Mouse (Mus musculus) hindbrain, postnatal 0 days (tissue): ENCODE measurements around the gene Iqsec2. TPM values are rescaled to one million over a fixed set of nuclear protein-coding genes. Genes with fewer than 3 reads are reported as not detected.
"Not testable (repeated sequence)": the region's sequence is repeated elsewhere in the genome, so short reads cannot be mapped to it uniquely, and the experiment has no call there.

Source experiments
- ATAC-seq: fragments of 200-750 bp; cut with Nextera tagmentation; 2 replicates; pipeline ENCODE4 v1.8.0; 2017; ENCODE audit warnings: mild to moderate bottlenecking, moderate TSS enrichment, moderate library complexity
- DNase-seq: peaks from one replicate; pipeline ENCODE4 v3.0.0-alpha.2; 2015; ENCODE audit warnings: low spot score
- H3K27ac ChIP-seq: fragments of 300-500 bp; sonication (generic); 2 replicates; pipeline ENCODE4 v1.5.1; 2014; ENCODE audit warnings: mild to moderate bottlenecking
- H3K27me3 ChIP-seq: fragments of 300-500 bp; sonication (generic); 2 replicates; pipeline ENCODE4 v1.6.1; 2014; ENCODE audit warnings: low read length, mixed read lengths; ENCODE audit not compliant: insufficient read depth
- H3K36me3 ChIP-seq: fragments of 300-500 bp; sonication (generic); 2 replicates; pipeline ENCODE4 v1.6.1; 2014; ENCODE audit warnings: low read length, mixed read lengths; ENCODE audit not compliant: insufficient read depth
- H3K4me1 ChIP-seq: fragments of 300-500 bp; sonication (generic); 2 replicates; pipeline ENCODE4 v1.6.1; 2014; ENCODE audit warnings: antibody characterized with exemption, low read length, mixed read lengths; ENCODE audit not compliant: insufficient read depth
- H3K4me2 ChIP-seq: fragments of 300-500 bp; sonication (generic); 2 replicates; pipeline ENCODE4 v1.6.1; 2014; ENCODE audit warnings: low read depth, mild to moderate bottlenecking, low read length, moderate library complexity, mixed read lengths
- H3K4me3 ChIP-seq: fragments of 300-500 bp; sonication (generic); 2 replicates; pipeline ENCODE4 v1.5.1; 2014; ENCODE audit warnings: low read length
- H3K9ac ChIP-seq: fragments of 300-500 bp; sonication (generic); replicated peaks from 2 replicates; pipeline ENCODE4 v1.6.1; 2014; ENCODE audit warnings: mild to moderate bottlenecking, low read length, moderate library complexity, mixed read lengths
- H3K9me3 ChIP-seq: fragments of 300-500 bp; sonication (generic); 2 replicates; pipeline ENCODE4 v1.6.1; 2016; ENCODE audit warnings: low read length, mixed read lengths
- CTCF ChIP-seq: IDR thresholded peaks from 2 replicates; pipeline ENCODE4 v1.5.1; 2016; ENCODE audit warnings: antibody characterized with exemption, control low read depth, low read depth
- WGBS: fragments of 180-500 bp; shearing (Covaris S2); extraction: QIAGEN DNeasy Blood & Tissue Kit; methylation state at CpG from one replicate; pipeline ENCODE4 v1.1.7; 2014; 5-methylcytosine and 5-hydroxymethylcytosine counted together
- polyA plus RNA-seq: library from polyadenylated mRNA; unstranded; fragments of >200 nt; fragmentation: Nextera tagmentation; extraction: Ambion mirVana; gene quantifications from 2 replicates; pipeline ENCODE4 v1.2.1, GENCODE M21; 2015
- total RNA-seq: library from RNA; depleted of rRNA; stranded (reverse); fragments of >200 nt; gene quantifications from 2 replicates; pipeline ENCODE4 v1.2.3, GENCODE M21; 2014; rRNA removed

Gene Iqsec2
- total and polyA plus RNA-seq, 2 experiments from 2014 or later, result 9.7 to 27.3 TPM

DNA sequence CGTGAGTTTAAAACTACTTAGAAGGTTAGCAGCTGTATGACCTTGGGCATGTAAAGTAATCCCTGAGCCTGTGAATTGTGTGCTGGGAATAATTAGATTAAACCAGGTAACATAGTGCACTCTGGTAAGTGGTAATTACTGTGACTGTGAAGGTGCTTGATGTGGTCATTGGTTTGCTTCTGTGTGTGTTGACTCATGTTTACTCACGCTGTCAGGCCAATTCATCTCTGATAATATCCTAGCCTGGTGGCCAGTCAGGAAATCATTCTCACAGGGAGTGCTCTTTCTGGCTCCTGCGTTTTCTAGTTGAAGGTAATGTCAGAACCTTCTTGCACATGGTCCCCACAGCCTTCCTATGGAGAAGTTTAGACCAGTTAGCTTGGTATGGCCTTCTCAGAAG, 90.1 kb downstream of the Iqsec2 start:
- no peak overlapping the region for H3K27ac ChIP-seq
- no peaks in the 10 kb centered on the region for H3K27me3 ChIP-seq
- no peak for DNase-seq
- WGBS, result 31% methylated on average over 3 of the region's 3 CpGs
- no peaks in the 10 kb centered on the region for H3K9me3 ChIP-seq
- H3K4me3 ChIP-seq, result peak overlapping the region; percentile 93
- peaks cover 4% of the 10 kb centered on the region; the same call in 1 of the 2 replicates for H3K36me3 ChIP-seq
- peak overlapping the region; percentile 92 for H3K9ac ChIP-seq
- H3K4me2 ChIP-seq, result peak overlapping the region; percentile 77
- no peak for ATAC-seq
- no peak for TF ChIP-seq CTCF
- H3K4me1 ChIP-seq, result peaks cover 4% of the 10 kb centered on the region; the same call in 1 of the 2 replicates

DNA sequence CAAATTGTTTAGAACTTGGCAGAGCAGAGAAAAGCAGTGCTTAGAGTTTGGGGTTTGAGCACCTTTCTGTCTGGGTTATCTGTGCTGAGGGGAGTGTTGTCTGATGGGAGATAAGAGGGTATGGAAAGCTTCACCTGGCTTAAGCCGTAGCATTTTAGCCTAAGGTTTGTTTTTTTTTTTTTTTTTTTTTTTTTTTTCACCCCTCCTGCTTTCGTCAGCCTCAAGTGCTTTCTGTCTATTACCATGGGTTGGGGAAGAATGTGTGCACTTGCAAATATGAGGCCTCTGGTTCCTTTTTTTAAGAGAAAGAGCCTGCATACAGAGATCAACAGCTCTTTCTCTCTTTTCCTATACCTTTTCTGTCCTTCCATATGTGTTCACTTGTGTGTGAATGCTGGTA, 91.7 kb downstream of the Iqsec2 start:
- no peak overlapping the region for H3K4me3 ChIP-seq
- peaks cover 9% of the 10 kb centered on the region; the same call in 1 of the 2 replicates for H3K36me3 ChIP-seq
- DNase-seq (no peak), ATAC-seq (no peak)
- H3K4me1 ChIP-seq, result peaks cover 4% of the 10 kb centered on the region; the same call in 1 of the 2 replicates
- peak overlapping the region; percentile 77; the same call in 1 of the 2 replicates for H3K4me2 ChIP-seq
- no peaks in the 10 kb centered on the region for H3K9me3 ChIP-seq
- WGBS, result 82% methylated on average over 2 of the region's 2 CpGs
- no peak overlapping the region for H3K9ac ChIP-seq
- H3K27ac ChIP-seq, result no peak overlapping the region
- H3K27me3 ChIP-seq, result no peaks in the 10 kb centered on the region
- TF ChIP-seq CTCF, result no peak

DNA sequence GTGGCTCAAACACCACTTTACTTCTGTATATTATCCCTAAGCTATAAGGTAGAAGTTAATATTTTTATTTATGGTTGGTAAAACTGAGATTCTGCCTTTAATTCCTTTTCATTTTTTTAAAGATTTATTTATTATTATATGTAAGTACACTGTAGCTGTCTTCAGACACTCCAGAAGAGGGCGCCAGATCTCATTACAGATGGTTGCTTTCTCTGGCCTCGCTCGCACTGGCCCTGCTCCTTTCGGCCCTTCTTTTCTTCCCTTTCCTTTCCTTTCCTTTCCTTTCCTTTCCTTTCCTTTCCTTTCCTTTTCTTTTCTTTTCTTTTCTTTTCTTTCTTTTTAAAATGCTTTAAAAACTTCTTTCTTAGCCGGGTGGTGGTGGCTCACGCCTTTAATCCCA, 99.1 kb downstream of the Iqsec2 start:
- not testable (repeated sequence) for H3K4me1 ChIP-seq, H3K27me3 ChIP-seq, H3K4me2 ChIP-seq, H3K4me3 ChIP-seq, H3K27ac ChIP-seq, DNase-seq, H3K9ac ChIP-seq, H3K9me3 ChIP-seq, ATAC-seq
- 88% methylated on average over 6 of the region's 6 CpGs for whole genome bisulfite sequencing
- peak; percentile 34; the same call in 1 of the 2 replicates for TF ChIP-seq CTCF
- peaks cover 52% of the 10 kb centered on the region for H3K36me3 ChIP-seq

DNA sequence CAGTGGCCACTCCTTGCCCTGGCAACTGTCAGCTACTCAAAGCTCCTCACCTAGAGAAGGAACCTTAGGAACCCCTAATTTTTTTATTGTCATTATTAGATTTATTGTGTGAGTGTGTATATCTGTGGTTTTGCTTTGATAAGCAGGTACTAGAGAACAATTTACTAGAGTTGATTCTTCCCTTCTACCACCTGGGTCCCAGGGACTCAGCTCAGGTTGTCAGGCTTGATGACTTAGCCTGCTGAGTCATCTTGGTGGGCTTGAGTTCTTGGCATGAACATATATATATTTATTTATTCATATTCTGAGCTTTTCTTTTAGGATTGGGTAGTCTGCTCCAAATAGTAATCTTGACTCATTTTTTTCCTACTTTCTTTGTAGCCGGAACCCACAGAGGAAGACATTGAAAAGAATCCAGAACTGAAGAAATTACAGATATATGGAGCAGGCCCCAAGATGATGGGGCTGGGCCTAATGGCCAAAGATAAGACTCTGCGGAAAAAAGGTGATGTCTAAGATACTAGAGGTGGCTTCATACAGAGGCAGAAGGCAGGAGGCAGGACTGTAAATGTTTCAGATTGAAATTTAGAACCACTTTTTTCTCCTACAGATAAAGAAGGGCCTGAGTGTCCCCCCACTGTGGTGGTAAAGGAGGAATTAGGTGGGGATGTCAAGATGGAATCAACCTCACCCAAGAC, 100.6 kb downstream of the Iqsec2 start:
- no peak overlapping the region for H3K4me2 ChIP-seq
- 96% methylated on average over 2 of the region's 2 CpGs for WGBS

DNA sequence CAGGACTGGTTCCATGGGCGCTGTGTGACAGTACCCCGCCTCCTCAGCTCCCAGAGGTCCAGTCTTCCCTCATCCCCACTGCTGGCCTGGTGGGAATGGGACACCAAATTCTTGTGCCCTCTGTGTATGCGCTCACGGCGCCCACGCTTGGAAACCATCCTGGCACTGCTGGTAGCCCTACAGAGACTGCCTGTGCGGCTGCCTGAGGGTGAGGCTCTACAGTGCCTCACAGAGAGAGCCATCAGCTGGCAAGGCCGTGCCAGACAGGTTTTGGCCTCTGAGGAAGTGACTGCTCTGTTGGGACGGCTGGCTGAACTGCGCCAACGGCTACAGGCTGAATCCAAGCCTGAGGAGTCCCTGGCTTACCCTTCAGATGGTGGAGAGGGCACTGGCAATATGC, 127.1 kb downstream of the Iqsec2 start:
- no peak for TF ChIP-seq CTCF
- H3K27me3 ChIP-seq, result no peaks in the 10 kb centered on the region
- H3K27ac ChIP-seq, result no peak overlapping the region
- no peak overlapping the region for H3K9ac ChIP-seq
- no peaks in the 10 kb centered on the region for H3K4me1 ChIP-seq
- no peaks in the 10 kb centered on the region for H3K9me3 ChIP-seq
- H3K36me3 ChIP-seq, result peaks cover 60% of the 10 kb centered on the region
- no peak overlapping the region for H3K4me2 ChIP-seq
- WGBS, result 89% methylated on average over 11 of the region's 11 CpGs
- H3K4me3 ChIP-seq, result no peak overlapping the region
- peak; percentile 55; the same call in 1 of the 2 replicates for ATAC-seq
- no peak for DNase-seq

More for the DNA sequence above, 100.6 kb downstream of the Iqsec2 start:
- no peak for TF ChIP-seq CTCF
- H3K27ac ChIP-seq, result no peak overlapping the region
- no peaks in the 10 kb centered on the region for H3K9me3 ChIP-seq
- ATAC-seq (no peak), DNase-seq (no peak)
- no peaks in the 10 kb centered on the region for H3K27me3 ChIP-seq
- H3K9ac ChIP-seq, result no peak overlapping the region
- peaks cover 65% of the 10 kb centered on the region for H3K36me3 ChIP-seq
- H3K4me1 ChIP-seq, result no peaks in the 10 kb centered on the region
- no peak overlapping the region for H3K4me3 ChIP-seq

Other genes starting within 250 kb of the Iqsec2 start
- 50.6 and 71.7 TPM in 2 replicates for gene Hsd17b10, start 142.4 kb upstream of the Iqsec2 start, total RNA-seq
- gene Hsd17b10, start 142.4 kb upstream of the Iqsec2 start, polyA plus RNA-seq, result 106 and 112 TPM in 2 replicates
- 0.18 and 0.47 TPM in 2 replicates for gene Ribc1, start 128.0 kb upstream of the Iqsec2 start, total RNA-seq
- 1.1 and 1.4 TPM in 2 replicates for gene Ribc1, start 128.0 kb upstream of the Iqsec2 start, polyA plus RNA-seq
- 22.5 and 29.8 TPM in 2 replicates for gene Smc1a, start 127.8 kb upstream of the Iqsec2 start, total RNA-seq
- gene Smc1a, start 127.8 kb upstream of the Iqsec2 start, polyA plus RNA-seq, result 51.9 and 55.8 TPM in 2 replicates
- 54.5 and 55.6 TPM in 2 replicates for gene Kdm5c, start 88.8 kb downstream of the Iqsec2 start, total RNA-seq
- 17.4 and 24.5 TPM in 2 replicates for gene Kdm5c, start 88.8 kb downstream of the Iqsec2 start, polyA plus RNA-seq
- 6.8 and 21.7 TPM in 2 replicates for gene Kantr, start 183.2 kb downstream of the Iqsec2 start, total RNA-seq
- gene Kantr, start 183.2 kb downstream of the Iqsec2 start, polyA plus RNA-seq, result 21.3 and 22.7 TPM in 2 replicates
- gene Tspyl2, start 198.2 kb downstream of the Iqsec2 start, total RNA-seq, result 21.3 and 27.4 TPM in 2 replicates
- 46.4 and 52.0 TPM in 2 replicates for gene Tspyl2, start 198.2 kb downstream of the Iqsec2 start, polyA plus RNA-seq
- gene Gpr173, start 224.4 kb downstream of the Iqsec2 start, total RNA-seq, result 28.6 and 30.1 TPM in 2 replicates
- gene Gpr173, start 224.4 kb downstream of the Iqsec2 start, polyA plus RNA-seq, result 5.4 and 6.8 TPM in 2 replicates